Mouse (Mus musculus): ENCODE measurements around the gene Sspo. TPM values are rescaled to one million over a fixed set of nuclear protein-coding genes. Genes with fewer than 3 reads are reported as not detected.

Sspo gene
- total RNA-seq (2018; cell fraction: chromatin; rRNA removed): under 1 TPM in 19 of 26 experiments, not detected in 7; 0.04 to 0.23 (median 0.10) TPM
- total RNA-seq (2018; cell fraction: cytosol; rRNA removed): under 1 TPM in 1 of 26 experiments, not detected in 25; under 0.01 TPM
- under 1 TPM in 5 of 26 experiments, not detected in 21; 0.04 to 0.22 (median 0.06) TPM for total RNA-seq (2018; cell fraction: nucleus; rRNA removed)
- not detected in 3 replicates for polyA plus RNA-seq (2018)

- Histone ChIP-seq H3K27ac (no peak within 1 kb of the TSS), H3K36me3 (ENCODE audit: inconsistent target) (no peaks in the 10 kb centered on the region), H3K79me2 (ENCODE audit: inconsistent target) (no peaks in the 10 kb centered on the region; the same call in 1 of the 2 replicates), H3K4me3 (ENCODE audit: inconsistent target) (no peak within 1 kb of the TSS)
- 89% methylated on average over 1 of the region's 1 CpGs for WGBS (ENCODE audit: missing documents)
Observed at GRCm38 (mm10) chr6:48447929-48448328, at the start of gene Sspo. TSS of gene Sspo (plus strand) at chr6:48448229.

- Histone ChIP-seq H3K79me2 (ENCODE audit: inconsistent target) (no peaks in the 10 kb centered on the region), H3K36me3 (ENCODE audit: inconsistent target) (no peaks in the 10 kb centered on the region), H3K27ac (no peak overlapping the region), H3K4me3 (ENCODE audit: inconsistent target) (no peak overlapping the region)
- WGBS (ENCODE audit: missing documents): 91% methylated on average over 5 of the region's 5 CpGs
Observed at GRCm38 (mm10) chr6:48399906-48400305, 48.1 kb upstream of the Sspo start.

GRCm38 (mm10) chr6:48404071-48404470 is 44.0 kb upstream of the Sspo start:
- no peak overlapping the region for H3K27ac ChIP-seq
- H3K36me3 ChIP-seq (ENCODE audit: inconsistent target): no peaks in the 10 kb centered on the region
- H3K4me3 ChIP-seq (ENCODE audit: inconsistent target): no peak overlapping the region
- 93% methylated on average over 5 of the region's 5 CpGs for WGBS (ENCODE audit: missing documents)
- H3K79me2 ChIP-seq (ENCODE audit: inconsistent target): no peaks in the 10 kb centered on the region

- Histone ChIP-seq H3K27ac (no peak overlapping the region), H3K79me2 (ENCODE audit: inconsistent target) (no peaks in the 10 kb centered on the region), H3K36me3 (ENCODE audit: inconsistent target) (no peaks in the 10 kb centered on the region), H3K4me3 (ENCODE audit: inconsistent target) (no peak overlapping the region)
- 75% methylated on average over 4 of the region's 4 CpGs for WGBS (ENCODE audit: missing documents)
Observed at GRCm38 (mm10) chr6:48409726-48410343, 38.2 kb upstream of the Sspo start.

GRCm38 (mm10) chr6:48410551-48410950 is 37.5 kb upstream of the Sspo start:
- Histone ChIP-seq H3K36me3 (ENCODE audit: inconsistent target) (no peaks in the 10 kb centered on the region), H3K27ac (no peak overlapping the region), H3K79me2 (ENCODE audit: inconsistent target) (no peaks in the 10 kb centered on the region), H3K4me3 (ENCODE audit: inconsistent target) (no peak overlapping the region)
- WGBS (ENCODE audit: missing documents): 86% methylated on average over 3 of the region's 3 CpGs

- Histone ChIP-seq H3K4me3 (ENCODE audit: inconsistent target) (no peak overlapping the region), H3K36me3 (ENCODE audit: inconsistent target) (no peaks in the 10 kb centered on the region), H3K27ac (no peak overlapping the region), H3K79me2 (ENCODE audit: inconsistent target) (no peaks in the 10 kb centered on the region)
- WGBS (ENCODE audit: missing documents): 95% methylated on average over 6 of the region's 6 CpGs
Observed at GRCm38 (mm10) chr6:48411193-48412092, 36.6 kb upstream of the Sspo start.

- no peak overlapping the region for H3K4me3 ChIP-seq (ENCODE audit: inconsistent target)
- 100% methylated on average over 4 of the region's 4 CpGs for WGBS (ENCODE audit: missing documents)
- no peaks in the 10 kb centered on the region for H3K36me3 ChIP-seq (ENCODE audit: inconsistent target)
- H3K79me2 ChIP-seq (ENCODE audit: inconsistent target): no peaks in the 10 kb centered on the region
- H3K27ac ChIP-seq: no peak overlapping the region
Observed at GRCm38 (mm10) chr6:48412147-48412546, 35.9 kb upstream of the Sspo start.

GRCm38 (mm10) chr6:48412662-48413061 is 35.4 kb upstream of the Sspo start:
- H3K79me2 ChIP-seq (ENCODE audit: inconsistent target): no peaks in the 10 kb centered on the region
- H3K27ac ChIP-seq: no peak overlapping the region
- H3K36me3 ChIP-seq (ENCODE audit: inconsistent target): no peaks in the 10 kb centered on the region
- no peak overlapping the region for H3K4me3 ChIP-seq (ENCODE audit: inconsistent target)
- 90% methylated on average over 3 of the region's 3 CpGs for WGBS (ENCODE audit: missing documents)

GRCm38 (mm10) chr6:48413081-48413480 is 34.9 kb upstream of the Sspo start:
- Histone ChIP-seq H3K36me3 (ENCODE audit: inconsistent target) (no peaks in the 10 kb centered on the region), H3K4me3 (ENCODE audit: inconsistent target) (no peak overlapping the region), H3K27ac (no peak overlapping the region), H3K79me2 (ENCODE audit: inconsistent target) (no peaks in the 10 kb centered on the region)
- 93% methylated on average over 10 of the region's 10 CpGs for WGBS (ENCODE audit: missing documents)

GRCm38 (mm10) chr6:48414886-48415285 is 33.1 kb upstream of the Sspo start:
- Histone ChIP-seq H3K4me3 (ENCODE audit: inconsistent target) (no peak overlapping the region), H3K79me2 (ENCODE audit: inconsistent target) (no peaks in the 10 kb centered on the region), H3K27ac (no peak overlapping the region), H3K36me3 (ENCODE audit: inconsistent target) (no peaks in the 10 kb centered on the region)
- 78% methylated on average over 1 of the region's 1 CpGs for WGBS (ENCODE audit: missing documents)

GRCm38 (mm10) chr6:48415636-48416035 is 32.4 kb upstream of the Sspo start:
- WGBS (ENCODE audit: missing documents): 94% methylated on average over 7 of the region's 7 CpGs
- H3K79me2 ChIP-seq (ENCODE audit: inconsistent target): no peaks in the 10 kb centered on the region
- H3K36me3 ChIP-seq (ENCODE audit: inconsistent target): no peaks in the 10 kb centered on the region
- H3K4me3 ChIP-seq (ENCODE audit: inconsistent target): no peak overlapping the region
- no peak overlapping the region for H3K27ac ChIP-seq

GRCm38 (mm10) chr6:48416486-48416885 is 31.5 kb upstream of the Sspo start:
- no peak overlapping the region for H3K27ac ChIP-seq
- no peaks in the 10 kb centered on the region for H3K79me2 ChIP-seq (ENCODE audit: inconsistent target)
- no peak overlapping the region for H3K4me3 ChIP-seq (ENCODE audit: inconsistent target)
- WGBS (ENCODE audit: missing documents): 93% methylated on average over 2 of the region's 2 CpGs
- H3K36me3 ChIP-seq (ENCODE audit: inconsistent target): no peaks in the 10 kb centered on the region

- no peak overlapping the region for H3K27ac ChIP-seq
- no peaks in the 10 kb centered on the region for H3K79me2 ChIP-seq (ENCODE audit: inconsistent target)
- 17% methylated on average over 2 of the region's 2 CpGs for WGBS (ENCODE audit: missing documents)
- H3K4me3 ChIP-seq (ENCODE audit: inconsistent target): no peak overlapping the region
- no peaks in the 10 kb centered on the region for H3K36me3 ChIP-seq (ENCODE audit: inconsistent target)
Observed at GRCm38 (mm10) chr6:48420647-48421046, 27.4 kb upstream of the Sspo start.

- no peaks in the 10 kb centered on the region for H3K79me2 ChIP-seq (ENCODE audit: inconsistent target)
- no peak overlapping the region for H3K27ac ChIP-seq
- H3K4me3 ChIP-seq (ENCODE audit: inconsistent target): no peak overlapping the region
- 97% methylated on average over 3 of the region's 3 CpGs for WGBS (ENCODE audit: missing documents)
- H3K36me3 ChIP-seq (ENCODE audit: inconsistent target): no peaks in the 10 kb centered on the region
Observed at GRCm38 (mm10) chr6:48423336-48423735, 24.7 kb upstream of the Sspo start.

- WGBS (ENCODE audit: missing documents): 90% methylated on average over 5 of the region's 5 CpGs
- Histone ChIP-seq H3K79me2 (ENCODE audit: inconsistent target) (no peaks in the 10 kb centered on the region), H3K27ac (no peak overlapping the region), H3K4me3 (ENCODE audit: inconsistent target) (no peak overlapping the region), H3K36me3 (ENCODE audit: inconsistent target) (no peaks in the 10 kb centered on the region)
Observed at GRCm38 (mm10) chr6:48424074-48424473, 24.0 kb upstream of the Sspo start.
